Mouse (Mus musculus) liver (tissue): Measurements from ENCODE around the gene Hspa12a.

ENCODE experiments used
- DNase-seq: peaks from one replicate; pipeline ENCODE4 v3.0.0-alpha.2; 2020; ENCODE audit warnings: mixed read lengths

Gene Hspa12a

DNA sequence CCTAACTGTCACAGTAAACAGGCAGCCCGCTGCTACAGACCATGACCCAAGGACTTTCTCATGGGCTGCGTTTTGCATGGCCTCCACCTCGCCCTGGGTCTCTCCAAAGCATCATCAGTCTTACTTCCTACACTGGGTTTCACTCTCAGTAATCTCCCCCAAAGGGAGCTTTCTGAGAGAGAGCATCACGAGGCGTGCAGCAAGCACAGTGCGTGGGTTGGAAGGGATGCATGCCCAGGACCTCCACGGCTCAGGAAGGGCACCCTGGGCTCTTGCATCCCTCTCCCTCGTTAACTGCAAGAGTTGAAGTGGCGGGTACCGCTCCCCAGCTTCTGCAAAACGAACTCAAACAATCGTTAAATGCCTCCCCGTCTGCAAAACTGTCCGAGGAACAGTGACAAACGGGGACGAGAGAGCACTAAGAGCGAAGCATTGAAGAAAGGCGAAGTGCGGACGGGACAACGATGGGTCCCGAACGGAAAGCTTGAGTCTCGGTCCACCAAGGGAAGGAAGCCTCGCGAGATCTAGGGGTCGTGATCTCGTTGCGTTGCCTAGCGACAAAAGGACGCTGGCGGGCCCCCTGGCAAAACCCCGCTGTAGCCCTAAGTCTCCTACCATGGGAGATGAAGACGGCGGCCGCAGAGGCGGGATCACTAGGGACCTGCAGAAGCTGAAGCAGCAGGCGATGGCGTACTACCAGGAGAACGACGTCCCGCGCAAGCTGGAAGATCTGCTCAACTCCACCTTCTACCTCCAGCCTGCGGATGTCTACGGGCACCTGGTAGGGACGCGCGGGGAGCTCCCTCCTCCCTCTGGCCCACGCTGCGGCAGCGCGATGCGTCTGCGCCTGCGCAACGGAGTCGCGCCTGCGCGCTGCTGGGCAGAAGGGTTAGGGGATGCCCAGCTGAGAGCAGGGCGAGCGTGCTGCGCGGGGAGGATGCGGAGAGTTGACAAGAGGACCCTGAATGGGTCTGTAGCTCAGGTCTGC is at the start of gene Hspa12a, which contains the start of gene Eno4:
Hspa12a (minus strand) TSS at position 814 of the 988 bp plus-strand sequence.
Eno4 (plus strand) TSS at position 585 of the 988 bp plus-strand sequence.
- peak; percentile 87 for DNase-seq

- no peak for DNase-seq
These were observed 38.1 kb upstream of the Hspa12a start for GRCm38 (mm10) chr19:58981571-58981970.

DNA sequence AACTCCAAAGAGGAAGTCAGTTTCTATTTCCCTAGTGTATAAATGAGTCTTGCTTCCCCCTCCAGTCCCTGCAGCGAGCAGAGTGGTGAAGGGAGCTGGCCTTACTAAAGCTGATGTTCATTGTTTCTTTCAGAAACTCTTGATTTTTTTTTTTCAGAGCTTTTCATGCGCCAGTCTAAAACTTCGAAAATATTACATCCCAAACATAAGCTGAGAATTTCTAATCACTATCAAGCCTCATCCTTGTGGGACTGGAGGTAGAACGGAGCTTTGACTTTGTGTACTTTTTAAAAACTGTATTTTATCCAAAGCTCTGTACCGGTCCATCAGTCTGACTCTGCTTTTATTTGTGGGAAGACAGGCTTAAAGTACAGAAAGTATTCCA is 36.6 kb upstream of the Hspa12a start:
- DNase-seq = no peak

DNA sequence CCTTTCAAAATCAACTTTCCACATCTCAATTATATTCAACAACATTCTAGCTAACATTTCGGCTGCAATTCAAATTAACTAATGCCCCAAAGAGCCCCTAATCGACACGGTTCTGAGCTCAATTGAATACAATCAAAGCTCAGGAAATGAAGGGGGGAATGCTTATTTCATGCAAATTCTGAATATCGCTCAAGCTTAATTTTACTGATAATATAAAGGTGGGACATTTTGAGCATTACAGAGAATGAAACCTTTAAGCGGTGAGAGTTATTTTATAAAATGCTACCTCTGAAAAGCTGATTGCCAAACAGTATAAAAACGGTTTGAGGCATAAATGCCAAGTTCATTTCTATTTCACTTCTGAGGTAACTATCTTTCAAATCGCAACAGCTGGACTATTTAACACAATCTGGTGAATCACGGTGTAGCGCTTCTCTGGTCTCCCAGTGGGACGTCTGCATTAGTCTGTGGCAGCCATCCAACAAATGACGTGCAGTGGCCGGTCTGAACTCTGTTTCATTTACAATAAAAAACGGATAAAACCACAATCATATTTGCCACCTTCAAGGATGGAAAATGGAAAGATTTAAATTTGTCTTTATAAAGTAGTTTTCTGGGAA is 36.1 kb upstream of the Hspa12a start:
- no peak for DNase-seq

- DNase-seq = peak; percentile 83
These were observed 35.1 kb upstream of the Hspa12a start for GRCm38 (mm10) chr19:58978401-58979171.

GRCm38 (mm10) chr19:58975216-58975863 is 31.9 kb upstream of the Hspa12a start:
- no peak for DNase-seq

GRCm38 (mm10) chr19:58974126-58974525 is 30.7 kb upstream of the Hspa12a start:
- no peak for DNase-seq

GRCm38 (mm10) chr19:58970826-58971225 is 27.4 kb upstream of the Hspa12a start:
- DNase-seq = no peak

- no peak for DNase-seq
These were observed 25.5 kb upstream of the Hspa12a start for GRCm38 (mm10) chr19:58968731-58969506.

DNA sequence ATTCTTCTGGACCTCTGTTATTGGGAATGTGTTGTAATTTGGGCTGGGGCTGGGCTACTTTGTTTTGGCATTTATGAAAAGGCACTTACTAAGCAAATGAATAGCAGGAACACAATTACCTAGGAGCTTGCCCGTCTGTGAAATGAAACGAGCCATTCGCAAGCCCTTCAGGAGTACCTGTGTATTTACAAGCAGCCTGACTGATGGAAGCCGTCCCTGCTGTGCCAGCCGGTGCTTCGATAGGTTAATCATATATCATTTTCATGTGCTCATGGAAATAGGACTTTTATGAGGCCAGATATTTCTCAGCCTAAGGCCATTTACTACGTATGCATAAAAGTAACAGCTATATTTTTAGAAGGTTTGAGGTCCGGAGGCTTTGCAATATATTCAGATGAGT is 19.6 kb upstream of the Hspa12a start:
- no peak for DNase-seq

DNA sequence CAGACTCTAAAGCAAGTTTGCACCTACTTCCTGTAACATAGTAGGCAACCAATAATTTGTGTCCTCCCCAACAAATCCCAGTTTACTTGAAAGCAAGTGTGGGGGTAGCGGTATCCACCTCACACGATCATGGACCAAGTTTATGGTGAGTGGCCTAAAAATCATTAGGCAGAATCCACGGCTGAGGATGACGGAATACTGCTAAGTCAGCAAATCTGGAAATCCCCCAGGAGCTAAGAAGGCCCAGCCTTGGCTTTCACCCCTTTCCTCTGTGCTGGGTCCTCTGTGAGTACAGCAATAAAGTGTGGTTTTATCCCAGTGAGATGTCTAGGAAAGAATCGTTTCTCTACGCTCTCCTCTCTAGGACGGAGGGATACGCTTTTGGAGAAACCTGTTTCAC is 11.3 kb upstream of the Hspa12a start:
- no peak for DNase-seq

DNA sequence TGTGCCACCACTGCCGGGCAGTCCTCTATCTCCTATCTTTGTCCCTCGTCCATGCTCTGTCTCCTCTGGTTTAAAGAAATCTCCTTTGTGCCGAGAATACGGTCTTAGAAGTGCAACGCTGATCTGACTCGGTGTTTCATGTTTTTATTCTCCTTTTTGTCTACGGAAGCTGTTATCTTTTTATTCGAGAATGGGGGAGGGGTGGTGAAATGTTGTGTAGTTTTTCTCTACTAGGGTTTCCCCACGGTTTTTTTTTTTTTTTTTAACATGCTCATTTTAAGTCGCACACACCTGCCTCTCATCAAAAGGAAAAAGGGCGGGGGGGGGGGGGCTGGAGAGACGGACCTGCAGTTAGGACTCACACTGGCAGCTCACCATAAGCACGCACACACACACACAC is 8.8 kb upstream of the Hspa12a start:
- DNase-seq = no peak

- no peak for DNase-seq
These were observed 8.1 kb upstream of the Hspa12a start for GRCm38 (mm10) chr19:58951521-58951920.

DNA sequence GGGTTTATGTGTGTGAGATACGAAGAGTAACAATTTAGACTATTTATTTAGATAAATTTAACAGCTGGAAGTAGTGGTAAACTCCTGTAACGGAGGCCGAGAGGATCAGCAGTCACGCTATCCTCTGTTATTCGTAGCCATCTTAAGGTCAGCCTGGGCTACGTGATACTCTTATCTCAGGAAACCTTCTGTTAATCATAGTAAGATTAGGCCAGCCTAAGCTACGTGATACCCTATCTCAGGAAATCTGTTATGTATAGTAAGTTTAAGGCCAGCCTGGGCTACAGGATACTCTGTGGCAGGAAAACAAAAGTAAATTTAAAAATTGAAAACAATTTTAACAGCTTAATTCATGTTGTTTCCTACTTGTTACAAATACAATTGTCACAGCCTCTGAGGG is 2.5 kb upstream of the Hspa12a start:
- no peak for DNase-seq

DNA sequence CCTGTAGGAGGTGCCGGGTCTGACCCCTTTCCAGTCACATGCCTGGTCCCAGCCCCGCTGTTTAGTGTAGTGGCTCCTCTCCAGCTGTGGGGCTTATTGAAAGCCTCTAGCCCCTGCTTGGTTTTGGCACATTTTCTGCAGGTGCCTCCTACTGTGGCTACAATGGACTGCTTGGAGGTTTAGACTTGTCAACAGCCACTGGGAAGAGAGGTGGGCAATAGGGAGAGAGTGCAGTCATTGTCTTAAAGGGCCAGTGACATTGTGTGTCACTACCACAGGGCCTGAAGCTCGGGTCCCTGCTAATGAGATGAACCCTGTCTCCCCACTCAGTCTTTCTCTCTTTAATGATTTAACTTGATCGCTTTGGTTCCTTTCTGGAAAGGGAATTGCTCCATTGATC is 10.4 kb downstream of the Hspa12a start:
- no peak for DNase-seq

- DNase-seq = no peak
These were observed 12.2 kb downstream of the Hspa12a start for GRCm38 (mm10) chr19:58931081-58931800.

DNA sequence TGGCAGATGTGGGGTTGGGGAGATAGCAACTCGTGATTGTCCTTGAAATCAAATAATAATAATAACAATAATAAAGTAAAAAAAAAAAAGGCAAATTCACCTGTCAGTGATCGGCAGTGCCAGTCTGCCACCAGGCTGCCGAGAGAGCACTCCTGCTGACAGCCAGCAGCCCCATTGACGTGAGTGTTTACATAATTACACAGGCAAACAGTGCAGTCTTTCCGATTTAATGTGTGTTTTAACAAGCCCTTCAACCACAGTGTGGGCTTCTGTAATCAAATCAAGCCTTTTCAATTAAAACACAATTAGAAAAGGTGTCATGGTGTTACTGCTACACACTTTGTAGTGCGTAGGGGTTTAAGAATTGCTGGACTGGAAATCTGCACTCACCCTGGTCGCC is 24.3 kb downstream of the Hspa12a start:
- DNase-seq = no peak

DNA sequence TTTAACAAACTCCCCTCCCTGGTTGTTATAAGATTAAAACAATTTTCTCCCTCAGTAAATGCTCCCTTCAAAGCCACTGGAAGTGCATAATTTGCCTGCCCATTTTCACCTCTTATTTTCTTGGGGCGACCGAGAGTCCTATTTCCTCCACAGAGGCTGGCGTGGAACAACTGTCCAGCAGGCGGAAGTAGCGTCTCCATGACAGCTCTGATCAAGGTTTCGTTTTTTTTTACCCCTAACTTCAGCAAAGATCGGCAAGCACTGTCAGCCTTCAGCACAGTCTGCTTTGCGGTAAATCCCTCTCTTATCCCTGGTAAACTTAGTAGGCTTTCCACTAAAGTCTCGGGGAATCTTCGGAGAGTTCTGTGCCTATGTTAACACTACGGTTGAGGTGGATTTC is 24.9 kb downstream of the Hspa12a start:
- no peak for DNase-seq

- DNase-seq = no peak
These were observed 30.2 kb downstream of the Hspa12a start for GRCm38 (mm10) chr19:58913301-58913700.

DNA sequence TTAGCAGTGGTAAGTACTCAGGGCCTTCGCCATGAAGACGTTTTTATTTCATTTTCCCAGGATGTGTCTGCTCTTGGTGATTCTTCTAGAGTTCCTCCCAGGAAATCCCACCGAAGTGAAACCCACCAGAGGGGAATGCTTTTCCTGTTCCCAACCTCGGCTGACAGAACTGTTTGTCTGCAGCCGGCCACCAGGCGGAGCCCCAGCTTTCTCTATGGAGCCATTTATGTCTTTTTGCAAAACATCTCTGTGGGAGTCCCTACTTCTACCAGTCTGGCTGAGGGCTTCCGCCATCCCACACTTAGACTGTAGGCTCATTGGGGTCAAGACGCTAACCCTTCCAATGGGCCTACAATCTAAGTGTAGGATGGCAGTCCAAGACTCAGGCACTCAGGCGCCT is 32.1 kb downstream of the Hspa12a start:
- DNase-seq = peak; percentile 64

- DNase-seq = peak; percentile 32
These were observed 32.5 kb downstream of the Hspa12a start for GRCm38 (mm10) chr19:58910941-58911368.
